Mouse (Mus musculus): Measurements from ENCODE around the gene Hnrnpl. TPM values are rescaled to one million over a fixed set of nuclear protein-coding genes. Genes with fewer than 3 reads are reported as not detected.

Gene Hnrnpl
- total RNA-seq, 2 experiments from 2014 or later = 327 to 346 TPM

GRCm38 (mm10) chr7:28789235-28789634 lies 19.1 kb upstream of the Hnrnpl start:
- DNase-seq (ENCODE audit: low spot score in 2 of 2) = no peak

- DNase-seq (ENCODE audit: low spot score in 2 of 2) = no peak
Observed at GRCm38 (mm10) chr7:28790066-28790806, 18.1 kb upstream of the Hnrnpl start.

- no peak for DNase-seq (ENCODE audit: low spot score in 2 of 2)
Observed at GRCm38 (mm10) chr7:28791706-28792105, 16.6 kb upstream of the Hnrnpl start.

GRCm38 (mm10) chr7:28792391-28793185 lies 15.8 kb upstream of the Hnrnpl start:
- DNase-seq (ENCODE audit: low spot score in 2 of 2) = no peak

GRCm38 (mm10) chr7:28793834-28794233 lies 14.5 kb upstream of the Hnrnpl start:
- no peak for DNase-seq (ENCODE audit: low spot score in 2 of 2)

- no peak for DNase-seq (ENCODE audit: low spot score in 2 of 2)
Observed at GRCm38 (mm10) chr7:28794496-28794895, 13.8 kb upstream of the Hnrnpl start.

GRCm38 (mm10) chr7:28795832-28796231 lies 12.5 kb upstream of the Hnrnpl start:
- DNase-seq (ENCODE audit: low spot score in 2 of 2) = no peak

- peak; percentile 88 to 90 for DNase-seq (ENCODE audit: low spot score in 2 of 2)
Observed at GRCm38 (mm10) chr7:28796562-28796975, 11.8 kb upstream of the Hnrnpl start.

- DNase-seq (ENCODE audit: low spot score in 2 of 2) = no peak
Observed at GRCm38 (mm10) chr7:28799994-28800393, 8.3 kb upstream of the Hnrnpl start.

- no peak for DNase-seq (ENCODE audit: low spot score in 2 of 2)
Observed at GRCm38 (mm10) chr7:28801451-28801850, 6.9 kb upstream of the Hnrnpl start.

- no peak for DNase-seq (ENCODE audit: low spot score in 2 of 2)
Observed at GRCm38 (mm10) chr7:28801901-28802670, 6.3 kb upstream of the Hnrnpl start.

GRCm38 (mm10) chr7:28802846-28803588 lies 5.3 kb upstream of the Hnrnpl start:
- DNase-seq (ENCODE audit: low spot score in 2 of 2) = no peak

- DNase-seq (ENCODE audit: low spot score in 2 of 2) = no peak
Observed at GRCm38 (mm10) chr7:28803756-28804155, 4.6 kb upstream of the Hnrnpl start.

GRCm38 (mm10) chr7:28806869-28807268 lies 1.5 kb upstream of the Hnrnpl start:
- no peak for DNase-seq (ENCODE audit: low spot score in 2 of 2)

- DNase-seq (ENCODE audit: low spot score in 2 of 2) = peak in 1 of 2 experiments; percentile 51
Observed at GRCm38 (mm10) chr7:28807641-28808220, 610 bp upstream of the Hnrnpl start.

GRCm38 (mm10) chr7:28808957-28809393 lies 634 bp downstream of the Hnrnpl start:
- peak; percentile 98 for DNase-seq (ENCODE audit: low spot score in 2 of 2)

GRCm38 (mm10) chr7:28809401-28810089 lies 1.2 kb downstream of the Hnrnpl start:
- DNase-seq (ENCODE audit: low spot score in 2 of 2) = peak; percentile 57 to 59

GRCm38 (mm10) chr7:28810107-28811066 lies 2.0 kb downstream of the Hnrnpl start:
- DNase-seq (ENCODE audit: low spot score in 2 of 2) = peak; percentile 99

- DNase-seq (ENCODE audit: low spot score in 2 of 2) = peak; percentile 89 to 93
Observed at GRCm38 (mm10) chr7:28811228-28811627, 2.9 kb downstream of the Hnrnpl start.

Measured in adrenal gland, adult 18-20 months (tissue).